Mouse (Mus musculus): ENCODE results near the gene Olfr1137.

The Olfr1137 gene

GRCm38 (mm10) chr2:87713079-87713478 is at the start of gene Olfr1137:
TSS of gene Olfr1137 (minus strand) at chr2:87713179.
- no peak for ATAC-seq (ENCODE audit: insufficient number of reproducible peaks, low FRiP score, low TSS enrichment)

GRCm38 (mm10) chr2:87753891-87754290 is 40.9 kb upstream of the Olfr1137 start, which contains the start of gene Olfr1141:
TSS of gene Olfr1141 (minus strand) at chr2:87753991.
- ATAC-seq (ENCODE audit: insufficient number of reproducible peaks, low FRiP score, low TSS enrichment), result no peak

GRCm38 (mm10) chr2:87743452-87743851 is 30.5 kb upstream of the Olfr1137 start, which contains the start of gene Olfr1140:
TSS of gene Olfr1140 (plus strand) at chr2:87743752.
- ATAC-seq (ENCODE audit: insufficient number of reproducible peaks, low FRiP score, low TSS enrichment), result no peak

- no peak for ATAC-seq (ENCODE audit: insufficient number of reproducible peaks, low FRiP score, low TSS enrichment)
These were observed 26.9 kb upstream of the Olfr1137 start, which contains the start of gene Olfr1138 for GRCm38 (mm10) chr2:87739878-87740277. TSS of gene Olfr1138 (minus strand) at chr2:87739978.

GRCm38 (mm10) chr2:87693847-87694246 is 19.1 kb downstream of the Olfr1137 start, which contains the start of gene Olfr1136:
TSS of gene Olfr1136 (minus strand) at chr2:87693947.
- ATAC-seq (ENCODE audit: insufficient number of reproducible peaks, low FRiP score, low TSS enrichment), result no peak

- ATAC-seq (ENCODE audit: insufficient number of reproducible peaks, low FRiP score, low TSS enrichment), result no peak
These were observed 39.4 kb downstream of the Olfr1137 start, which contains the start of gene Olfr1135 for GRCm38 (mm10) chr2:87673564-87673963. TSS of gene Olfr1135 (minus strand) at chr2:87673664.
